Mouse (Mus musculus): ENCODE measurements around the gene Cd81. TPM values are rescaled to one million over a fixed set of nuclear protein-coding genes. Genes with fewer than 3 reads are reported as not detected.
A peak's percentile ranks its signal among the peaks of the same experiment; 100 is the strongest.

Gene Cd81
- polyA plus RNA-seq, 1 experiment from 2014 or later, result 276 TPM

DNA sequence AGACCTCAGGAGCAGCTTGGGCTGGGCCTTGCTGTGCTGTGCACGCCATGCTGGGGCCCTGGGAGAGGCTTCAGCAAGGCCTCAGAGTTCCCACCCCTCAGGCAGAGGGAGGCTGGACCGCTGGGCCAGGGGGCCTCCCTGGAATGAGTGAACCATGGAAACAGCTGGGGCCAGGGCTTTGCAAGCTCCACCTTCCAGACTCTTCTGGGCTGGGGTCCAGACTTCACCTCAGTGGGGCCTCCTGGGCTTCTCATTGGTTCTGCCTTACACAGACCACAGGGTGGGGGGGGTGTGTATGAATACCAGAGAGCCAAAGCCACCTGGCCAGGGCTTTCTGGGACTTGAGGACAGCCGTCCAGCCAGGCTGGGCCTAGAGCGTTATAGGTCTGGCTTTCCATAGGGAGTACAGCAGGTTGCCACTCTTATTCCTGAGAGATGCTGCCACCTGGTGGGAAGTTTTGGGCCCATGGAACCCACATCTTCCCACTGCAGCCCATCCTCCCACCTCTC is 34.6 kb downstream of the Cd81 start:
- 46% methylated on average over 4 of the region's 4 CpGs for WGBS
- Histone ChIP-seq H3K9ac (ENCODE audit: low read length) (no peak overlapping the region), H3K4me1 (ENCODE audit: control insufficient read depth, insufficient read depth, low read length) (no peaks in the 10 kb centered on the region), H3K27ac (ENCODE audit: low read depth, low read length) (no peak overlapping the region), H3K9me3 (ENCODE audit: control insufficient read depth, low read length) (no peaks in the 10 kb centered on the region), H3K27me3 (ENCODE audit: control insufficient read depth, insufficient read depth, low read length) (no peaks in the 10 kb centered on the region), H3K36me3 (ENCODE audit: control insufficient read depth, insufficient read depth, low read length) (no peaks in the 10 kb centered on the region), H3K4me2 (no peak overlapping the region), H3K4me3 (ENCODE audit: low read depth, low read length) (no peak overlapping the region)
- peak; percentile 87 for DNase-seq (ENCODE audit: low spot score, missing footprints)
- ATAC-seq (ENCODE audit: low FRiP score), result peak; percentile 40; the same call in 1 of the 2 replicates

DNA sequence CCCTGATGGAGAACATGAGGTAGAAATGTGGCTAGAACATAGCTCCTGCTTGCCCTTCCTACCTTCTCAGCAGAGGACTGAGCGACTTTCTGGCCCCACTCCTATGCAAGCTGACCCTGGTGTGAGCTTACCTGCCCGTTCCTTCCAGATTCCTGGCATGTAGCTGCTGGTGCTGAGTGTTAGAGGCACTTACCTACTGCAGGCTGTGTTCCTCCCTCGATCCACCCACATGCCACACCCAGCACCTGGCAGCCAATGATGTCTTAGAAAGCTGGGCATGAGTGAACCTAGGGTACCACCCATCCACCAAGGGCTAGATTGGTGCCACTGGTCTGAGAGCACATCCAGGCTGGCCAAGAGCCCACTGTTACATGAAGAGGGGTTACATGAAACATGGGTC is 41.3 kb downstream of the Cd81 start:
- no peak for DNase-seq (ENCODE audit: low spot score, missing footprints)
- Histone ChIP-seq H3K4me1 (ENCODE audit: control insufficient read depth, insufficient read depth, low read length) (no peaks in the 10 kb centered on the region), H3K9ac (ENCODE audit: low read length) (no peak overlapping the region), H3K9me3 (ENCODE audit: control insufficient read depth, low read length) (no peaks in the 10 kb centered on the region), H3K4me2 (no peak overlapping the region), H3K4me3 (ENCODE audit: low read depth, low read length) (no peak overlapping the region), H3K27me3 (ENCODE audit: control insufficient read depth, insufficient read depth, low read length) (no peaks in the 10 kb centered on the region), H3K36me3 (ENCODE audit: control insufficient read depth, insufficient read depth, low read length) (no peaks in the 10 kb centered on the region), H3K27ac (ENCODE audit: low read depth, low read length) (no peak overlapping the region)
- WGBS, result 70% methylated on average over 3 of the region's 3 CpGs
- no peak for ATAC-seq (ENCODE audit: low FRiP score)

DNA sequence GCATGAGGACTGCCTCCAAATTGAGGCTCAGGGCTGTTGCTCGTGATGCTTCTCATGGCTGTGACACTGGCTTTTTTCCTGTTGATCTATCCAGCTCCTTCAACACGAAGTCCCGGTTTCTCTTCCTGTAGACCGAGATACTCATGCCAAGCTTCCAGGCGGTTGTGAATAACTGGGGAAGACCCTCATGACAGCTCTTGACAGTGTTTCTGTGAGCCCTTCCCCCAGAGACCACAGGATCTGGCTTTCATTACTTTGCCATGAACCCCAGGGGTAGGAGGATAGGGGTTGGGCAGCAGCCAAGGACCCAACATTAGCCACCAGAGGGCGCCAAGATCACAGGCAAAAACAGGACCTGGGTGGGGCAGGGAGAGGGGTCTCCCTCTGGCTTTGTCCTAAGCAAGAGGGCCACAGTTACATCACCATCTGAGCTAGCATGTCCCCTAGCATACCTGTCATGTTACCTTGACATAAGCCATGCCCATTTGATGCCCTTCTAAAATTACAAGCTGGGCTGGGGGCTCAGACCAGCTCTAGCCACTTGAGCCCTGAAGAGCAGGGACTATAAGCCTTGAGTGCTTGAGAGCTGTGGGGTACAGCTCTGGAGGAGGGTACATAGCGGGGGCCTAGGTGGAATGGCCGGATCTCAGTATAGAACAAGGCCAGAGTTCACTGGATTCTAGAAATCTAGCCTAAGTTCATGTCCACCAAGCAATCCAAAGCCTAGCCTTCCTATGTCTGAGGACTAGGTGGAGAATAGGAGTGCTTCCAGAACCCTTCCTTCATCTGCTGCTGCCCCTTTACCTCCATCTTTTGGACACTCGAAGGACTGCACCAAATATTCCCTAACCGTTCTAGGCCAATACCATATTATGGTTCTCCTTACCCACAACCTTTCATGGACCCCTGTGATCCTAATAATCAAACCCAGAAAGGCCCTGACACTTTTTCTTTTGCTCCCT is 42.3 kb downstream of the Cd81 start, which contains the start of gene Trpm5:
TSS of gene Trpm5 (minus strand) at position 51 of the 962 bp plus-strand sequence.
- ATAC-seq (ENCODE audit: low FRiP score), result peak; percentile 46; the same call in 1 of the 2 replicates
- 59% methylated on average over 10 of the region's 10 CpGs for WGBS
- H3K27ac ChIP-seq (ENCODE audit: low read depth, low read length), result no peak within 1 kb of the TSS

DNA sequence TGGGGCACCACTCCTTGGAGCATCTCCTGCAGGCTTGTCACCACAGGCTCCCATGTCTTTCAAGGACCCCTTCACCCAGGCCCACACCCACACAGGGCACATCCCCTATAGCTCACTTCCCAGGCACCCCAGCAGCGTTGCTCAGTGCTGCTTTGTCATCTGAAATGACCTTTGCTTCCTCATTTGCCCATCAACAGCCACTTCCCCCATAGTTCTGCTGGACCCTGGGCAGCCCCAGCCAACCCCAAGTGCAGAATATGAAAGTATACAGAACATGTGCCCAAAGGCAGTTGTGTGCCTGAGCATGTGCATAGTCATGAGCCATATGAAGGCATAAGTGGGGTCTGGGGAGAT is 43.0 kb downstream of the Cd81 start:
- no peak overlapping the region for H3K4me3 ChIP-seq (ENCODE audit: low read depth, low read length)
- DNase-seq (ENCODE audit: low spot score, missing footprints) (no peak), ATAC-seq (ENCODE audit: low FRiP score) (no peak)
- H3K9me3 ChIP-seq (ENCODE audit: control insufficient read depth, low read length), result no peaks in the 10 kb centered on the region
- no peak overlapping the region for H3K4me2 ChIP-seq
- H3K27ac ChIP-seq (ENCODE audit: low read depth, low read length), result no peak overlapping the region
- H3K9ac ChIP-seq (ENCODE audit: low read length), result no peak overlapping the region
- no peaks in the 10 kb centered on the region for H3K4me1 ChIP-seq (ENCODE audit: control insufficient read depth, insufficient read depth, low read length)
- H3K36me3 ChIP-seq (ENCODE audit: control insufficient read depth, insufficient read depth, low read length), result no peaks in the 10 kb centered on the region
- WGBS, result 60% methylated on average over 1 of the region's 1 CpGs
- no peaks in the 10 kb centered on the region for H3K27me3 ChIP-seq (ENCODE audit: control insufficient read depth, insufficient read depth, low read length)

More for the DNA sequence above, 42.3 kb downstream of the Cd81 start, which contains the start of gene Trpm5:
- no peaks in the 10 kb centered on the region for H3K9me3 ChIP-seq (ENCODE audit: control insufficient read depth, low read length)
- peak; percentile 94 for DNase-seq (ENCODE audit: low spot score, missing footprints)
- H3K9ac ChIP-seq (ENCODE audit: low read length), result no peak within 1 kb of the TSS
- no peak within 1 kb of the TSS for H3K4me2 ChIP-seq
- no peaks in the 10 kb centered on the region for H3K27me3 ChIP-seq (ENCODE audit: control insufficient read depth, insufficient read depth, low read length)
- H3K4me3 ChIP-seq (ENCODE audit: low read depth, low read length), result no peak within 1 kb of the TSS
- H3K4me1 ChIP-seq (ENCODE audit: control insufficient read depth, insufficient read depth, low read length), result no peaks in the 10 kb centered on the region
- H3K36me3 ChIP-seq (ENCODE audit: control insufficient read depth, insufficient read depth, low read length), result no peaks in the 10 kb centered on the region

DNA sequence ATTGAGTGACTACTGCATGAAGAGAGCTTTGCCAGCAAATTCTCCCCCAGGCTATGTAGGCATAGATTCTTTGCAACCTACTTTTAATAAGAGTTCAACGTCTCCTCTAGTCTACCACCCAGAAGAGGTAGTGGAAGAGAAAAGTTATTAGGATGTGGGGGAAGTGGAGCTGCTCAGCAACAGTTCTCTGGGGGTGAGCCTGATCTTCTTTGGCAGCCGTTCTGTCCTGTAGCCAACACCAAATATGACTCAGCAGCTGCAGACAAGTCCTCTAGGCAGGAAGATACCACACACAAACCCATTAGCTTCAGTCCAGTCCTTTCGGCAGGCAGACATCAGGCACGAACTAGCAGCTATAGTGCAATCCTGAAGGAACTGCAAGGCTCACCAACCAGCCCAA is 48.2 kb downstream of the Cd81 start:
- H3K9me3 ChIP-seq (ENCODE audit: control insufficient read depth, low read length), result no peaks in the 10 kb centered on the region; the same call in 1 of the 2 replicates
- ATAC-seq (ENCODE audit: low FRiP score), result no peak
- H3K4me1 ChIP-seq (ENCODE audit: control insufficient read depth, insufficient read depth, low read length), result no peaks in the 10 kb centered on the region
- H3K4me3 ChIP-seq (ENCODE audit: low read depth, low read length), result no peak overlapping the region
- H3K27ac ChIP-seq (ENCODE audit: low read depth, low read length), result no peak overlapping the region
- WGBS, result 81% methylated on average over 4 of the region's 4 CpGs
- H3K9ac ChIP-seq (ENCODE audit: low read length), result no peak overlapping the region
- no peak overlapping the region for H3K4me2 ChIP-seq
- no peaks in the 10 kb centered on the region for H3K36me3 ChIP-seq (ENCODE audit: control insufficient read depth, insufficient read depth, low read length)
- H3K27me3 ChIP-seq (ENCODE audit: control insufficient read depth, insufficient read depth, low read length), result peaks cover 5% of the 10 kb centered on the region
- DNase-seq (ENCODE audit: low spot score, missing footprints), result no peak

DNA sequence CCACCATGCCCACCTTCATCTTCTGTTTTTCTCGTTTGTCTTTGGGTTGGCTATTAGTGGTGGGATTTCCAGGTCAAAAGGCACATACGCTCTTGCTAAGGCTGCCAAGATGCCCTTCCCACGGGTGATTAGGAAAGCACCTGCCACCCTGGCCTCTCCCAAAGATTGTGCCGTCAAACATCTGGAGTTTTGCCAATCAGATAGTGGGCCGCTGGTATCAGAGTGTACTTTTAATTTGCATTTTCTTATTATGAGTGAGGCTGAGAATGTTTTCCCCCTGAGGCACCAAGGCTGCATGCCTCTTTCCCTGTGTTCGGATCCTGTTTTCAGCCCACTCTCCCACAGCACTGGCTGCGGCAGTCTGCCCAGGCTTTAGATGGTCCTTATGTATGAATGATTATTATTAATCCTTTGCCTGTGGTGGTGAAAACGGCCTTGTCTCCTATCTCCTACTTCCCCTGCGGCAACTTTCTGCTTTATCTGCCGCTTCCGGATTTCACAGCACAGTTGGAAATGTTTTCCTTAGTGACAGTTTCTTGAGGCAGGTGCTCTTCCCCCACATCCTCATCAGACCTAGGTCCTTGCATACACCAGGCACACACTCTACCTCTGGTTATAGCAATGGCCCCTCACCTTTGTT is 52.8 kb downstream of the Cd81 start:
- no peak overlapping the region for H3K4me2 ChIP-seq
- 76% methylated on average over 11 of the region's 11 CpGs for WGBS
- DNase-seq (ENCODE audit: low spot score, missing footprints), result no peak
- no peak overlapping the region for H3K9ac ChIP-seq (ENCODE audit: low read length)
- peaks cover 3% of the 10 kb centered on the region for H3K4me1 ChIP-seq (ENCODE audit: control insufficient read depth, insufficient read depth, low read length)
- H3K27ac ChIP-seq (ENCODE audit: low read depth, low read length), result no peak overlapping the region
- no peak for ATAC-seq (ENCODE audit: low FRiP score)
- H3K36me3 ChIP-seq (ENCODE audit: control insufficient read depth, insufficient read depth, low read length), result no peaks in the 10 kb centered on the region
- peaks cover 36% of the 10 kb centered on the region for H3K27me3 ChIP-seq (ENCODE audit: control insufficient read depth, insufficient read depth, low read length)
- H3K4me3 ChIP-seq (ENCODE audit: low read depth, low read length), result no peak overlapping the region
- no peaks in the 10 kb centered on the region; the same call in 1 of the 2 replicates for H3K9me3 ChIP-seq (ENCODE audit: control insufficient read depth, low read length)

DNA sequence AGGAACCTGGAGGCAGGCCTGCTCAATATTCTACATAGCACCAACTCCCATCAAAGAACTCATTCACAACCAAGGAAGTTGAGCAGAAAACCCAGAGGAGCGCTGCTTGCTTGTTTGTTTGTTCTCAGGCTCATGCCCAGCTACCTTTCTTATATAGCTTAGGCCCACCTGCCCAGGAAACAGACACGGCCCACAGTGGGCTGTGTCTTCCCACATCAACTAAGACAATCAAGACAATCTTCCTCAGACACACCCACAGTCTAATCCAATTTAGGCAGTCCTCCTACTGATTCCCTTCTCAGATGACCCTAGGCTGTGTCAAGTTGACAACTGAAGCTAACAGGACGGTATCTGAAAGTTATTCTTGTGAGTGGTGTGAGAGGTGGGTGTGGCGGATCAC is 53.5 kb downstream of the Cd81 start, which contains the start of gene Kcnq1:
TSS of gene Kcnq1 (plus strand) at position 301 of the 400 bp plus-strand sequence.
- 74% methylated on average over 4 of the region's 4 CpGs for WGBS
- H3K9ac ChIP-seq (ENCODE audit: low read length), result no peak within 1 kb of the TSS

DNA sequence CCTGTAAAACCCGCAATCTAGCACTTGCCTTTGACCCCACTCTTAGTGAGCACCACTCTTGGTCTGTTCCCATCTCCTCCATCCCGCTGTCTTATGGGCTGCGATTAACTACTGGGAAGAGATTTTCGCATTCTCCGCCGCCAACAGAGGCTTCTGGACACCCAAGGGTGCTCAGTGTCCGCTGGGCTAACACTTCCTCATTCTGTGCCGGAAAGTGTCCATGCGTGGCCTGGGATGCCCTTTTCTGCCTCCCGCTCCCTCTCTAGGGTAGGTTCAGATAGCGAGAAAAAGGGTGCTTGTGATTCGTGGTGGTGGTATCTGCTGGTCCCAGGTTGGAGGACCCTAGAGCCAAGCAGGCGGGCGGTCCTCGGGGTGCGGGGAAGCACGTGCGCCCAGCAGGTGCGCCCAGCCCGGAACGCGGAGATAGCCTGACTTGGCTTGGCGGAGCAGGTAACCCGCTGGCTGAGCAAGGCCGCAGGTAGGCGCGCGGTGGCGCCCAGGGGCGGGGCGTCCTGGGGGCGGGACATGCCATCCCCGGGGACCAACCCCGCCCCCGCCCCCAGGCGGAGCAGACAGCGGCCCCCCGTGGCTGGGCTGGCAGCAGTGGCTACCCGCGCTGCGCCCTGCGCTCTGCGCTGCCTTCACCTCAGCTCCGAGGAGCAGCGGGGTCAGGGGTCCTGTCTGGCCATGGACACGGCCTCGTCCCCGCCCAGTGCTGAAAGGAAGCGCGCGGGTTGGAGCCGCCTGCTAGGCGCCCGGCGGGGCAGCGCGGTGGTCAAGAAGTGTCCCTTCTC is 54.3 kb downstream of the Cd81 start:
- Histone ChIP-seq H3K9ac (ENCODE audit: low read length) (no peak overlapping the region), H3K4me2 (peak overlapping the region; percentile 39), H3K27ac (ENCODE audit: low read depth, low read length) (no peak overlapping the region), H3K27me3 (ENCODE audit: control insufficient read depth, insufficient read depth, low read length) (peaks cover 36% of the 10 kb centered on the region), H3K36me3 (ENCODE audit: control insufficient read depth, insufficient read depth, low read length) (no peaks in the 10 kb centered on the region), H3K9me3 (ENCODE audit: control insufficient read depth, low read length) (no peaks in the 10 kb centered on the region), H3K4me1 (ENCODE audit: control insufficient read depth, insufficient read depth, low read length) (peaks cover 3% of the 10 kb centered on the region), H3K4me3 (ENCODE audit: low read depth, low read length) (peak overlapping the region; percentile 19)
- DNase-seq (ENCODE audit: low spot score, missing footprints) (peak; percentile 86), ATAC-seq (ENCODE audit: low FRiP score) (no peak)
- 9% methylated on average over 52 of the region's 57 CpGs for WGBS

More for the DNA sequence above, 53.5 kb downstream of the Cd81 start, which contains the start of gene Kcnq1:
- H3K4me2 ChIP-seq, result peak within 1 kb of the TSS; percentile 39
- no peak for ATAC-seq (ENCODE audit: low FRiP score)
- no peaks in the 10 kb centered on the region for H3K36me3 ChIP-seq (ENCODE audit: control insufficient read depth, insufficient read depth, low read length)
- peaks cover 3% of the 10 kb centered on the region for H3K4me1 ChIP-seq (ENCODE audit: control insufficient read depth, insufficient read depth, low read length)
- H3K9me3 ChIP-seq (ENCODE audit: control insufficient read depth, low read length), result no peaks in the 10 kb centered on the region; the same call in 1 of the 2 replicates
- H3K4me3 ChIP-seq (ENCODE audit: low read depth, low read length), result peak within 1 kb of the TSS; percentile 19
- peaks cover 36% of the 10 kb centered on the region for H3K27me3 ChIP-seq (ENCODE audit: control insufficient read depth, insufficient read depth, low read length)
- H3K27ac ChIP-seq (ENCODE audit: low read depth, low read length), result no peak within 1 kb of the TSS
- no peak for DNase-seq (ENCODE audit: low spot score, missing footprints)

Measured in midbrain, embryonic 11.5 days (tissue).